ENCODE assay signal across 8 mouse cellular contexts in the genomic region with DNA sequence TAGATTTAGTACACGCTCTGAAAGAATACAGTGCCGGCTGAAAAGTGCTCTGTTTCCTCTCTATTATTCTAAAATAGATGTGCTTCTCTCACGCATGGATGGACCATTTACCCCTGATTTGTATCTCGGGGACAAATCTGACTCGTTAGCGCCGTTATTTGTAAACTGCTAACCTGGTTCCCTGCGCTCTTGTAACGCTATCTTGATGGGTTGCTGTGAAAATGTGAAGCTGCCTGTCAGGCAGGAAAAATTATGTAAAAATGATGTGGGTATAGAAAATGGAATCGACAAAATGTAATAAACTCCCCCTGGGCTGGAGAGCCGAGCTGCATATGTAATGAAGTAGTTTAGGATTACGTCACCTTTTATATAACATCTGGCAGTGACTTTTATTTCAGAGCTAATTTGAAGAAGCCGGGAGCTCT. TPM values are rescaled to one million over a fixed set of nuclear protein-coding genes. Genes with fewer than 3 reads are reported as not detected.
DNase-seq lines count a peak whose midpoint lies in the region; ATAC-seq and TF ChIP-seq lines count a peak whose summit lies in the region.

No protein-coding gene starts in this region.

- DNase-seq in gastrocnemius, adult 2 months: no peak
- no peak for DNase-seq in gastrocnemius, adult 8-10 months (ENCODE audit: low spot score in 2 of 2)
- peak; percentile 44 for DNase-seq in lung, postnatal 0 days (ENCODE audit: low spot score)
- no peak for DNase-seq in lung, postnatal 10 days
- peak; percentile 26 to 40 for DNase-seq in layer of hippocampus, adult 8-10 months (ENCODE audit: low spot score in 2 of 2)
- DNase-seq in right cerebral cortex, postnatal 10 days (ENCODE audit: low spot score in 2 of 2): peak; percentile 26 to 48
- DNase-seq in liver, embryonic 11.5 days (ENCODE audit: low spot score): no peak
- DNase-seq in thymus, postnatal 36 days: no peak

- intact Hi-C loops in gastrocnemius, adult 2 months (cut with DNase I): loop anchor here (2.0 kb wide), 1 partner anchor 802 kb away; no protein-coding TSS in a partner anchor

- peak overlapping the region; percentile 41; the same call in 1 of the 2 replicates for H3K27ac ChIP-seq in gastrocnemius, adult 2 months
- H3K27ac ChIP-seq in lung, postnatal 0 days (ENCODE audit: low read length): no peak overlapping the region
- no peak overlapping the region for H3K27ac ChIP-seq in liver, embryonic 11.5 days (ENCODE audit: low read depth, low read length)

- no peaks in the 10 kb centered on the region for H3K36me3 ChIP-seq in lung, postnatal 0 days (ENCODE audit: insufficient read depth, low read length)
- H3K36me3 ChIP-seq in liver, embryonic 11.5 days (ENCODE audit: control insufficient read depth, insufficient read depth, low read length): no peaks in the 10 kb centered on the region

- H3K9ac ChIP-seq in lung, postnatal 0 days (replicated peaks; ENCODE audit: low read depth): no peak overlapping the region
- H3K9ac ChIP-seq in liver, embryonic 11.5 days (ENCODE audit: low read depth, low read length): no peak overlapping the region

- peak overlapping the region; percentile 17; the same call in 1 of the 2 replicates for H3K4me2 ChIP-seq in lung, postnatal 0 days (replicated peaks; ENCODE audit: low read depth, low read length)
- no peak overlapping the region for H3K4me2 ChIP-seq in liver, embryonic 11.5 days

- 52% methylated on average over 13 of the region's 13 CpGs for WGBS in lung, postnatal 0 days
- 56% methylated on average over 13 of the region's 13 CpGs for WGBS in liver, embryonic 11.5 days

- no peaks in the 10 kb centered on the region for H3K9me3 ChIP-seq in lung, postnatal 0 days (ENCODE audit: low read length)
- H3K9me3 ChIP-seq in liver, embryonic 11.5 days (ENCODE audit: control insufficient read depth, low read length): no peaks in the 10 kb centered on the region

- TF ChIP-seq EP300 in lung, postnatal 0 days (IDR thresholded peaks at IDR 0.05): no peak

- ATAC-seq in lung, postnatal 0 days: no peak
- no peak for ATAC-seq in liver, embryonic 11.5 days (replicated peaks; ENCODE audit: low FRiP score)

- H3K4me3 ChIP-seq in gastrocnemius, adult 2 months: peak overlapping the region; percentile 44
- no peak overlapping the region for H3K4me3 ChIP-seq in lung, postnatal 0 days (ENCODE audit: low read depth, low read length)
- H3K4me3 ChIP-seq in liver, embryonic 11.5 days (ENCODE audit: low read depth, low read length): no peak overlapping the region

- no peaks in the 10 kb centered on the region for H3K4me1 ChIP-seq in lung, postnatal 0 days (ENCODE audit: insufficient read depth, low read depth, low read length)
- no peaks in the 10 kb centered on the region for H3K4me1 ChIP-seq in liver, embryonic 11.5 days (replicated peaks; ENCODE audit: control insufficient read depth, insufficient read depth, low read length)

- H3K27me3 ChIP-seq in lung, postnatal 0 days (replicated peaks; ENCODE audit: insufficient read depth, low read length): no peaks in the 10 kb centered on the region
- no peaks in the 10 kb centered on the region for H3K27me3 ChIP-seq in liver, embryonic 11.5 days (replicated peaks; ENCODE audit: control insufficient read depth, insufficient read depth, low read length)

- TF ChIP-seq CTCF in gastrocnemius, adult 2 months (IDR thresholded peaks at IDR 0.05): no peak
- no peak for TF ChIP-seq CTCF in lung, postnatal 0 days (IDR thresholded peaks at IDR 0.05)

RNA-seq across cellular contexts. Expression of a gene that starts 59.4 kb away (rescaled TPM):
- total RNA-seq in gastrocnemius, adult 2 months (2021): 10 to 100 TPM in 1 of 2 experiments, 1 to 10 TPM in 1; 9.1 to 13.6 TPM
- total RNA-seq in gastrocnemius, adult 8-10 months (2022): 10 to 100 TPM in 1 of 4 experiments, 1 to 10 TPM in 3; 7.4 to 10.3 (median 8.9) TPM
- polyA plus RNA-seq in lung, postnatal 0 days (2015; fragmentation: Nextera tagmentation; extraction: Ambion mirVana): 30.8 and 31.1 TPM in 2 replicates
- total RNA-seq in layer of hippocampus, adult 8-10 months (2022): 10 to 100 TPM; 35.5 to 39.0 (median 37.7) TPM
- polyA plus RNA-seq in liver, embryonic 11.5 days (2014; fragmentation: Nextera tagmentation; extraction: Ambion mirVana): 56.2 and 61.6 TPM in 2 replicates

Comparison
In these comparisons a context has a peak if more than half of its experiments do, and no peak if none do; other contexts are left out.
1. DNase-seq: peak in lung, postnatal 0 days (single experiment), layer of hippocampus, adult 8-10 months (2 of 2) and right cerebral cortex, postnatal 10 days (2 of 2); none in gastrocnemius, adult 2 months (single experiment), gastrocnemius, adult 8-10 months (0 of 2), lung, postnatal 10 days (single experiment), liver, embryonic 11.5 days (single experiment) and thymus, postnatal 36 days (0 of 2).